Mouse (Mus musculus) kidney, embryonic 15.5 days (tissue): ENCODE results near the gene Rfesd. TPM values are rescaled to one million over a fixed set of nuclear protein-coding genes. Genes with fewer than 3 reads are reported as not detected.
A peak's percentile ranks its signal among the peaks of the same experiment; 100 is the strongest.

Source experiments
- ATAC-seq: fragments of 200-750 bp; cut with Nextera tagmentation; replicated peaks from 2 replicates; pipeline ENCODE4 v1.8.0; 2017; ENCODE audit warnings: moderate TSS enrichment; ENCODE audit not compliant: low FRiP score
- H3K27ac ChIP-seq: fragments of 300-500 bp; sonication (generic); 2 replicates; pipeline ENCODE4 v1.5.1; 2015; ENCODE audit warnings: mild to moderate bottlenecking, inconsistent platforms
- H3K27me3 ChIP-seq: fragments of 300-500 bp; sonication (generic); 2 replicates; pipeline ENCODE4 v1.6.1; 2015; ENCODE audit warnings: inconsistent platforms
- H3K36me3 ChIP-seq: fragments of 300-500 bp; sonication (generic); 2 replicates; pipeline ENCODE4 v1.6.1; 2015; ENCODE audit warnings: inconsistent platforms
- H3K4me1 ChIP-seq: fragments of 300-500 bp; sonication (generic); 2 replicates; pipeline ENCODE4 v1.6.1; 2015; ENCODE audit warnings: inconsistent platforms
- H3K4me2 ChIP-seq: fragments of 300-500 bp; sonication (generic); 2 replicates; pipeline ENCODE4 v1.6.1; 2015; ENCODE audit warnings: moderate library complexity, mild to moderate bottlenecking, inconsistent platforms
- H3K4me3 ChIP-seq: fragments of 300-500 bp; sonication (generic); replicated peaks from 2 replicates; pipeline ENCODE4 v1.5.1; 2015; ENCODE audit warnings: mild to moderate bottlenecking, inconsistent platforms
- H3K9ac ChIP-seq: fragments of 300-500 bp; sonication (generic); 2 replicates; pipeline ENCODE4 v1.6.1; 2015; ENCODE audit warnings: mild to moderate bottlenecking, inconsistent platforms
- H3K9me3 ChIP-seq: fragments of 300-500 bp; sonication (generic); replicated peaks from 2 replicates; pipeline ENCODE4 v1.6.1; 2016; ENCODE audit warnings: inconsistent platforms
- WGBS: fragments of 180-500 bp; shearing (Covaris S2); methylation state at CpG from one replicate; pipeline ENCODE4 v1.1.7; 2015; ENCODE audit warnings: mixed read lengths; 5-methylcytosine and 5-hydroxymethylcytosine counted together
- polyA plus RNA-seq: library from polyadenylated mRNA; unstranded; fragments of >200 nt; fragmentation: Nextera tagmentation; extraction: Ambion mirVana; gene quantifications from 2 replicates; pipeline ENCODE4 v1.2.1, GENCODE M21; 2015

Gene Rfesd
- polyA plus RNA-seq, 1 experiment from 2014 or later = 20.2 TPM

DNA sequence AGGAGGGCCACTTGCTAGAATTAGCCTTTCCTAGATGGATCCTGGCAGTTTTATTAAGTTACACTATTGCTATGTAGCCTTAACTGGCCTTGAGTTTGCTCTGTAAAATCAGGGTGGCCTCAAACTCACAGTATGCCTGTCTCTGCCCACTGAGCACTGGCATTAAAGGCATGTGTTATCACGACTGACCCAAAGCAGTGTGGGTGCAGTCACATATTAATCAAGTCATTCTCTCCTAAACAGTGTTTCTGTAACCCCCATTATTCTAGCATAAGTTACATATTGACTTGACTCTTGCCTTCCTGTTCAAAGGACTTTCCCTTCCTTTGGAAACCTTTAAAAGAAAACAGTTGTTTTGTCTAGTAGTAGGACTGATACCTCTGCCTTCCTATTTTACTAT is 23.9 kb upstream of the Rfesd start:
- H3K27ac ChIP-seq = no peak overlapping the region
- 52% methylated on average over 1 of the region's 1 CpGs for WGBS
- H3K9me3 ChIP-seq = no peaks in the 10 kb centered on the region
- no peak overlapping the region for H3K9ac ChIP-seq
- no peaks in the 10 kb centered on the region for H3K36me3 ChIP-seq
- no peak overlapping the region for H3K4me3 ChIP-seq
- no peak overlapping the region for H3K4me2 ChIP-seq
- no peaks in the 10 kb centered on the region for H3K27me3 ChIP-seq
- H3K4me1 ChIP-seq = no peaks in the 10 kb centered on the region
- peak; percentile 40; the same call in 1 of the 2 replicates for ATAC-seq

DNA sequence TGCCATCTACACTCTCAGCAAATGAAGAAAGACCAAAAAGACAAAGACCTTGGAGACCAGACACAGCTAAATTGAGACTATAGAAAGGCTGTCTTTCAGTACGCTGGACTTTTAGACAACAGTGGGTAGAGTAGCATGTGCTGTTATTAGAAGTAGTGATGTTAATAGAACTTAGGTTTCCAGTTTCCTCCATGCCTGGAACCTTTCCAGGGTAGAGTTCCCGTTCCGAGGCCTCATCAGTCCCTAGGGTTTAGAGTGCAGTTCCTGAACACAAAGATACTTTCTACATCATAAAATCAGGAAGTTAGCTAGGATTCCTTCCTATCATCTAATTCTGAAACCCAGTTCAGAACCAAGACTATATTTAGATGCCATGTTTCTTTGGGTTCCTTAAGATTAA is 6.1 kb upstream of the Rfesd start:
- no peaks in the 10 kb centered on the region for H3K9me3 ChIP-seq
- no peak overlapping the region for H3K4me3 ChIP-seq

DNA sequence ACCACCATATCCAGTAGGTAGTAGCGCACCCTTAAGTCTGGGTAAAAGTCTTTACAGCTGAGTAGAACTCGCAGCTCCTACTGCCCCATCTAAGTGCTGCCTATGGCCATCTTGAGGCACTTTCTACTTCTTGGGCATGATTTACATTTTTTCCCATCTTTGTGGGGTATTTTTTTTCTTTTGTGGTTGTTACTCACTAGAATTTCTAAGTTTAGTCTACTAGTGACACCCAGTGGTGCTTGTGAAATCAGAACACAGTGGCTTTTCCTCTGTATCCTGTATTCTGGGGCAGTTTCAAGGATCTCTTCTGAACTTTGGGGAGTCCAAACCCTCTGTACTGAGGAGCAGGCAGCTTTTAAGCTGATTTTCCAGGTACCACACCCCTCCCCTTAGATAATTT is 3.3 kb upstream of the Rfesd start:
- no peaks in the 10 kb centered on the region for H3K36me3 ChIP-seq
- no peaks in the 10 kb centered on the region for H3K9me3 ChIP-seq
- no peaks in the 10 kb centered on the region for H3K27me3 ChIP-seq
- ATAC-seq = no peak
- H3K4me1 ChIP-seq = peaks cover 6% of the 10 kb centered on the region
- H3K9ac ChIP-seq = no peak overlapping the region
- no peak overlapping the region for H3K4me3 ChIP-seq
- no peak overlapping the region for H3K27ac ChIP-seq
- 88% methylated on average over 2 of the region's 2 CpGs for WGBS
- no peak overlapping the region for H3K4me2 ChIP-seq

More for the DNA sequence above, 6.1 kb upstream of the Rfesd start:
- no peaks in the 10 kb centered on the region for H3K27me3 ChIP-seq
- H3K27ac ChIP-seq = no peak overlapping the region
- H3K36me3 ChIP-seq = no peaks in the 10 kb centered on the region
- H3K4me2 ChIP-seq = no peak overlapping the region
- ATAC-seq = no peak
- H3K9ac ChIP-seq = no peak overlapping the region
- 54% methylated on average over 3 of the region's 3 CpGs for WGBS
- H3K4me1 ChIP-seq = no peaks in the 10 kb centered on the region

DNA sequence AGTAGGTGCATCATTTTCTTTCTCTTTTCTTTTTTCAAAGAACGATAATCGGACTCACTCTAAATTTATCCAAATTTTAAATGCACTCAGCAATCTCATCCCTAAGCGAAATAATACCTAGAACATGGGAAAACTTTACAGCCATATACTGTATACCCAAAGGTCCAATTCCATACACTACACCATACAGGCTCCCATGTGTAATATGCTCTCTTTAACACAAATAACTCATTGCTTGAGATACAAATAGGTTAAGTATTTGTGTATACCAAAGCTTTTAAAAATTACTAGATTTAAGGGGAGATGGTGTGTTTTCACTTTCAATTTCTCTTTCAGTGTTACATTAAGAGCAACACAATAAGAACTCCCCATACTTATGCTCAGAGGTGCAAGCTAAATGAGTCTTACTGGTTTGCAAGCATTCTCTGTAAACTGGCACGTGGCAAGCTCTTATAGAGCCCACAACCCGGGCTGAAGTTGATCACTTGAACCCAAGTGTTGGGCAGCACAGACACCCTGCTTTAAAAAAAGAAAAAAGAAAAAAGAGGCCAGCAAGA is 403 bp upstream of the Rfesd start:
- Histone ChIP-seq H3K9ac (no peak overlapping the region), H3K36me3 (no peaks in the 10 kb centered on the region), H3K27ac (peak overlapping the region; percentile 94; the same call in 1 of the 2 replicates), H3K4me3 (peak overlapping the region; percentile 61), H3K4me2 (peak overlapping the region; percentile 58), H3K9me3 (no peaks in the 10 kb centered on the region), H3K4me1 (peaks cover 6% of the 10 kb centered on the region), H3K27me3 (no peaks in the 10 kb centered on the region)
- peak; percentile 49 for ATAC-seq
- WGBS = 47% methylated on average over 5 of the region's 5 CpGs

DNA sequence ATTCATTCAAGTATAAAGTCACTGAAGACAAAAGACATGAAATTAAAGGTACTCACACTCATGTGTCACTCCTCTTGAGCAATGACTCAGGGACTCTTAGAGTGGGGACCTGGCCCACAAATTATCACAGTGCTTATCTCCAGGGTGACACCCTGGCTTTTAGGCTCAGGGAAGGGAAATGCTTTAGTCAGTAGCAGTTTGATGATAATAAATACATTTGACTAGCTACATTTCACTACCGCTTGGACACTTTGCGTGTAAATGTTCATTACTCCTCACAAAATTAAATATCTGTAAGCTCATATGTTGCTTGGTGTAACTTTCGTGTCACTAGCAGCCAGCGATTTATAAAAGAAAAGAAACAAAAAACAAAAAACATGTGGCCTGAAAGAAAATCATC is 1.1 kb downstream of the Rfesd start:
- no peak for ATAC-seq
- peak overlapping the region; percentile 94 for H3K27ac ChIP-seq
- H3K9ac ChIP-seq = peak overlapping the region; percentile 71
- H3K9me3 ChIP-seq = no peaks in the 10 kb centered on the region
- peaks cover 6% of the 10 kb centered on the region for H3K4me1 ChIP-seq
- H3K27me3 ChIP-seq = no peaks in the 10 kb centered on the region
- WGBS = 60% methylated on average over 4 of the region's 4 CpGs
- H3K36me3 ChIP-seq = no peaks in the 10 kb centered on the region; the same call in 1 of the 2 replicates
- H3K4me2 ChIP-seq = peak overlapping the region; percentile 58
- peak overlapping the region; percentile 61 for H3K4me3 ChIP-seq

DNA sequence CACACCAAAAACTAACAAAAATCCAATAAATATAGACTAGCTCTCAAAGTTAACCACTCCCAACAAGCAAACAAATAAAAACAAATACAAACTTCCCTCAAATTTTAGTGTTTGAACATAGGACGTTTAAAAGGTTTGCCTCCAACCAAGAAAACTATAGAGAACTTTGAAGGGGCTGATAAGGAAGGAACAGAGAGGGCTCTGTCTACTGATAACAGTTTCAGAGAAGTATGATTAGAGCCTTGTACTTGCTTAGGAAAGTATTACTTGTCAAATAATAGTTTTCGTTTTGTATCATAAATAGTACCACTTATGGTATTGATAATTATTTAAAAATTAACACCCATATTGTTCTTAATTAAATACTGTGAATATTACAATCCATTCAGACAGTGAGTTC is 4.0 kb downstream of the Rfesd start:
- Histone ChIP-seq H3K9me3 (no peaks in the 10 kb centered on the region), H3K27ac (no peak overlapping the region), H3K9ac (no peak overlapping the region), H3K4me1 (peaks cover 6% of the 10 kb centered on the region), H3K27me3 (no peaks in the 10 kb centered on the region), H3K4me2 (no peak overlapping the region), H3K36me3 (no peaks in the 10 kb centered on the region; the same call in 1 of the 2 replicates), H3K4me3 (no peak overlapping the region)
- WGBS = 75% methylated on average over 2 of the region's 2 CpGs
- ATAC-seq = no peak

DNA sequence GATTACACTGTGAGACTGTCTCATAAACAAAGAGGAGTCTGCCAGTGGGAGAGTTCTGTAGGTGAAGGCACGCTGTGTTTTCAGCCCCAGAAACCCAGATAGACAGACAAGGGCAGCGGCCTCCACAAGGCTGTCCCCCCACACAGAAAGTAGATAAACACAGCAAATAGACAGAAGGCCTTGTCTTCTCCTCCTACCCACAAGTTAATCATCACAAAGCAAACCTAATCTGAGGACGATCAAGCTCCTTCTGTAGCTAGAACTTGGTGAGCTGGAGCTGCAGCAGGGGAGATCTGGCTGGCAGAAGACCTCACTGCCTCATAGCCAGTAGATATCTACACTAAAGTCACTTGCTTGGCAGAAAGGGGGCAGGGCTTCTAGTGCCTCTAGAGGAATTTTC is 15.2 kb downstream of the Rfesd start:
- WGBS = 67% methylated on average over 3 of the region's 3 CpGs
- Histone ChIP-seq H3K36me3 (peaks cover 17% of the 10 kb centered on the region), H3K4me2 (no peak overlapping the region), H3K9ac (no peak overlapping the region), H3K27ac (no peak overlapping the region), H3K4me3 (no peak overlapping the region), H3K9me3 (no peaks in the 10 kb centered on the region), H3K27me3 (no peaks in the 10 kb centered on the region), H3K4me1 (no peaks in the 10 kb centered on the region)
- no peak for ATAC-seq

DNA sequence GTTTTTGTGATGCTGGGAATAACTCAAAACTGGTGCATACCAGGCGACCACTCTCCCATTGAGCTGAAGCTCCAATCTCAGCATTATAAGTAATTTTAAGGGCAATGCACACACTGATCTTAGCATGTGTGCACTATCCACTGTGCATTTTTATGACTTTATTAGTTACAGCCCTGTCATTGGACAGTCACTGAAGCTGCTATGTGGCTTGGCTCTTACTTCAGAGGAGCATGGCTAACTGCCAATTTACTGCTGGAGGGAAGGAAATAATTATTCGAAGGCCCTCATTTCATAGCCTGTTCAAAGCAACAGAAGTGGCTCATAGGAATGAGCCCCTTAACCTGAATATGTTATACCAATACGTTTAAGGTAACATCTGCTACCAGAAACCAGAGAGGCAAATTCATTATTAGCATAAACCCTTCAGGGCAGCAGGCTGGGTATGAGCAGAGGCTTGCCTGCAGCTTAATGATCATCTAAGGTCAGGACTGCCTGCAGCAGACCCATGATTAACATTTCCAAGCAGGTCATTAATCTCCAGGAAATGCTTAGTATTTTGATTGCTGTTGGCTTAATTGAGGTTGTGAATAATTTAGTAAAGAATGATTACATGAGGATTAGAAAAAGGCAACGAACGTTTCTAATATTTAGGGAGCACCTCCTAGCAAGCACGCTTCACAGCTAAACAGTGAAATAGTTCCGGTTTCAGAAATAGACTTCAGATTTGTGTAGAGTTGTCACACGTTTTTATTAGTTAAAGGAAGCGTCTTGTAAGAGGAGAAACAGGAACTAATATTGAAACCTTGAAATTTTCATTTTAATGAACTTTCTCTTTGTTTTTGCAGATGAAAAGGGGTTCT is 26.1 kb downstream of the Rfesd start:
- 33% methylated on average over 9 of the region's 9 CpGs for WGBS
- Histone ChIP-seq H3K9ac (no peak overlapping the region), H3K4me2 (peak overlapping the region; percentile 15), H3K27me3 (no peaks in the 10 kb centered on the region), H3K27ac (peak overlapping the region; percentile 82), H3K4me1 (peaks cover 10% of the 10 kb centered on the region; the same call in 1 of the 2 replicates), H3K9me3 (peaks cover 3% of the 10 kb centered on the region), H3K36me3 (no peaks in the 10 kb centered on the region), H3K4me3 (no peak overlapping the region)
- ATAC-seq = peak; percentile 93

DNA sequence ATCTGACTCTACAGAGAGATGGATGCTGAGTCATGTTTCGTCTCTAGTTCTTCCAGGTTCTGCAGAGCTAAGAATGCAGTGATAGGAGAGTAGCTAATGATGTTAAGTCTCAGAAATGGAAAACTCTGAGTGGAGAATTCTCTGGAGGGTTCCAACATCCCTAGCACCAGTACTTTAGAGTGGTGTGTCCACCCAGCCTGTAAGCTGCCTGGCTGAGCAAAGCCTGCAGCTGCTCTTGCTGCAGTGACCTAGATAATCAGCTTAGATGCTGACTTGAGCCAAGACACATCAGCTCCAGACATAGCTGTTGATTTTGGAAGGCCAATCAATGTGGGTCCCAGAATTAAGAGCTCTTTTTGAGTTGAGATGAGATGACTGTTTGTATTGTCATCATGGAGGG is 30.4 kb downstream of the Rfesd start:
- no peak for ATAC-seq
- Histone ChIP-seq H3K4me1 (peaks cover 8% of the 10 kb centered on the region; the same call in 1 of the 2 replicates), H3K27me3 (no peaks in the 10 kb centered on the region), H3K4me2 (no peak overlapping the region), H3K9ac (no peak overlapping the region), H3K4me3 (no peak overlapping the region), H3K36me3 (no peaks in the 10 kb centered on the region), H3K27ac (no peak overlapping the region), H3K9me3 (no peaks in the 10 kb centered on the region)
- WGBS = 90% methylated on average over 1 of the region's 1 CpGs

DNA sequence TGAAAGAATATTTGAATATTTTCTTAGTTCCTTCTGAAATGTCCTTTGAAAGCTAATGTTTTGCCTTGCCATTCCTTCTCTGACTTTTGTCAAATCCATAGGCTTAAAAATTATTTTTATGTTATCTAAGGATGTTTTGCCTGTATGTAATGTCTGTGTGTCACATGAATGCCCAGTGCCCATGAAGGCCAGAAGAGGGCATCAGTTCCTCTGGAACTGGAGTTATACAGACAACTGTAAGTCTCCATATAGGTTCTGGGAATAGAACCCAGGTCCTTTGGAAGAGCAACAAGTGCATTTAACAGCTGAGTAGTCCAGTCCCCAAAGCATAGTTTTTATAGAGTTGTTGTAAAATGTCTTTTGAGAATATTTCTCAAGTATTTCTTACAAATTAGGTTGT is 36.6 kb downstream of the Rfesd start:
- Histone ChIP-seq H3K9me3 (no peaks in the 10 kb centered on the region), H3K4me3 (no peak overlapping the region), H3K9ac (no peak overlapping the region), H3K27ac (no peak overlapping the region), H3K4me2 (no peak overlapping the region), H3K4me1 (no peaks in the 10 kb centered on the region), H3K27me3 (no peaks in the 10 kb centered on the region), H3K36me3 (no peaks in the 10 kb centered on the region)
- ATAC-seq = no peak

DNA sequence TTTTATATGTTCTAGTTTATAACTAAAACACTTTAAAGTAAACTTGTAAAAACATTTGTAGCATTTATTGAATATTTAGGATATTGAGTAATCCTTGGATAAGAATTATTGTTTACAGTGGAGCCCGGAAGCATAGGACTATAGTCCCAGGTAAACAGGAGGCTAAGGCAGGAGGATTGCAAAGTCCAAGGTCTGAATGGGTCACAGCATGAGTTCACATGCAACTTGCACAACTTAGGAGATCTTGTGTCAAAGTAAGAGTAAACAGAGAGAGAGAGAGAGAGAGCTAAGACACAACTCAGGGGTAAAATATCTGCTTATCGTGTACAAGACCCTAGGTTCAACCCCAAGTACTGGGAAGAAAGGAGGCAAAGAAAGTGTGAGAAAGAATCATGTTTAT is 41.9 kb downstream of the Rfesd start:
- WGBS = 86% methylated on average over 2 of the region's 2 CpGs
- H3K9ac ChIP-seq = no peak overlapping the region
- ATAC-seq = no peak

DNA sequence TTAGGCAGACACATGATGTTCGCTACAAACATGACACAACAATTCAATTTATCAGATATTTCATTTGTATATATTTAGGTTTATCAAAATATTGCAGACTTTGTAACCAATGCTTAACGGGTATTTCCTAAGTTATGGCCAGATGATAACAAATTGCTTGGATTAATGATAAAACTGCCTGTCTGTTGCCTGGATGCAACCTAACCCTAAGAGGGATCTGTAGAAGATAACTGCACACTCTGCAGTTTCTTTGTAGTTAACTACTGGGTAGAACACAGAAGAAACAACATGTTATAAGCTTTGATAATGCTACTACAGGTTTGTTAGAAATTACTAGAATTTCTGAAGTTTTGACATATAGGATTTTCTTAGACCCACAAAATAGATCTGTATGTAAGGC is 42.3 kb downstream of the Rfesd start:
- Histone ChIP-seq H3K9ac (no peak overlapping the region), H3K27me3 (no peaks in the 10 kb centered on the region), H3K9me3 (no peaks in the 10 kb centered on the region), H3K36me3 (no peaks in the 10 kb centered on the region), H3K4me2 (no peak overlapping the region), H3K4me1 (no peaks in the 10 kb centered on the region), H3K27ac (no peak overlapping the region), H3K4me3 (no peak overlapping the region)
- 92% methylated on average over 2 of the region's 2 CpGs for WGBS
- no peak for ATAC-seq

More for the DNA sequence above, 41.9 kb downstream of the Rfesd start:
- Histone ChIP-seq H3K4me1 (no peaks in the 10 kb centered on the region), H3K4me3 (no peak overlapping the region), H3K36me3 (no peaks in the 10 kb centered on the region), H3K4me2 (no peak overlapping the region), H3K9me3 (no peaks in the 10 kb centered on the region), H3K27me3 (no peaks in the 10 kb centered on the region), H3K27ac (no peak overlapping the region)
